Mouse (Mus musculus) limb, embryonic 10.5 days (tissue): ENCODE results near the gene Phpt1. TPM values are rescaled to one million over a fixed set of nuclear protein-coding genes. Genes with fewer than 3 reads are reported as not detected.

Source experiments
- DNase-seq: peaks from one replicate; pipeline ENCODE4 v3.0.0-alpha.2; 2017; ENCODE audit warnings: low spot score
- H3K27ac ChIP-seq: fragments of 300-500 bp; sonication (generic); 2 replicates; pipeline ENCODE4 v1.5.1; 2016; ENCODE audit warnings: mild to moderate bottlenecking
- H3K27me3 ChIP-seq: fragments of 300-500 bp; sonication (generic); 2 replicates; pipeline ENCODE4 v1.6.1; 2016; ENCODE audit warnings: low read depth, mild to moderate bottlenecking; ENCODE audit not compliant: poor library complexity, severe bottlenecking
- H3K36me3 ChIP-seq: fragments of 300-500 bp; sonication (generic); 2 replicates; pipeline ENCODE4 v1.6.1; 2016; ENCODE audit warnings: mild to moderate bottlenecking, moderate library complexity
- H3K4me1 ChIP-seq: fragments of 300-500 bp; sonication (generic); 2 replicates; pipeline ENCODE4 v1.6.1; 2016
- H3K4me3 ChIP-seq: fragments of 300-500 bp; sonication (generic); 2 replicates; pipeline ENCODE4 v1.5.1; 2016; ENCODE audit warnings: mild to moderate bottlenecking, moderate library complexity
- H3K9me3 ChIP-seq: fragments of 300-500 bp; sonication (generic); replicated peaks from 2 replicates; pipeline ENCODE4 v1.6.1; 2016; ENCODE audit warnings: mild to moderate bottlenecking
- WGBS: fragments of 180-500 bp; shearing (Covaris S2); methylation state at CpG from one replicate; pipeline ENCODE4 v1.1.7; 2016; 5-methylcytosine and 5-hydroxymethylcytosine counted together
- polyA plus RNA-seq: library from polyadenylated mRNA; unstranded; fragments of >200 nt; fragmentation: Nextera tagmentation; extraction: Ambion mirVana; gene quantifications from 2 replicates; pipeline ENCODE4 v1.2.1, GENCODE M21; 2016

The Phpt1 gene
- polyA plus RNA-seq, 1 experiment from 2014 or later, result 161 TPM

DNA sequence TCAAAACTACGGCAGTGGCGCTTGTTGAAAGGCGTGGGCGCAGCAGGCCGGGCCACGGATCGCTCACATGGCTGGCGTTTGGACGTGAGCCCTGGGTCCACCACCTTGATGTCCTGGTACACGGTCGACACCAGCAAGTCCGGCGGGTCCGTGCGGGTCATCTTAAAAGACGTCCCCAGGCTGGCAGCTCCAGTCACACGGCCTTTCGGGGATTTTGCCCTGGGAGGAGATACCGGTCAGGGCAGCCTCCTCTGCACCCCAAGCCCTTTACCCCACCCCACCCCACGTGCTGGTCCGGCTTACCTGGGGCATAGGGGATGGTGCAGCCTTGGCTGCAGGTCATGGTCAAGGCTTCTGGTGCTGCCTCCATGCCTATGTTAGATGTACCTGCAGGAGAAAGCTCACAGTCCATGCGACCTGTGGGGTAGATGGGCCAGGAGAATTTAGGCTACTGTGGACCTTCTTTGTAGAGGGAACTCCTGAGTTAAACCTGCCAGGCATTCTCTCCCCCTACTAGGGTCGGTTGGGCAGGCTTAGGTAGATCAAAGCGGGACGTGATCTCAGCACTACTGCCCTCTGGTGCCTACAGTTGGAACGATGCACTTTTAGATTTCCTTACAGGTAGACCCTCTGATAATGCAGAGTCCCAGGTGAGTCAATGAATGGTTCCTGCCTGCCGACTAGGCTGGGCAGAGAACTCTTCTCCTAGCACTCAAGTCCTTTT, 4.9 kb upstream of the Phpt1 start:
- WGBS, result 5% methylated on average over 27 of the region's 27 CpGs
- DNase-seq, result peak; percentile 64

DNA sequence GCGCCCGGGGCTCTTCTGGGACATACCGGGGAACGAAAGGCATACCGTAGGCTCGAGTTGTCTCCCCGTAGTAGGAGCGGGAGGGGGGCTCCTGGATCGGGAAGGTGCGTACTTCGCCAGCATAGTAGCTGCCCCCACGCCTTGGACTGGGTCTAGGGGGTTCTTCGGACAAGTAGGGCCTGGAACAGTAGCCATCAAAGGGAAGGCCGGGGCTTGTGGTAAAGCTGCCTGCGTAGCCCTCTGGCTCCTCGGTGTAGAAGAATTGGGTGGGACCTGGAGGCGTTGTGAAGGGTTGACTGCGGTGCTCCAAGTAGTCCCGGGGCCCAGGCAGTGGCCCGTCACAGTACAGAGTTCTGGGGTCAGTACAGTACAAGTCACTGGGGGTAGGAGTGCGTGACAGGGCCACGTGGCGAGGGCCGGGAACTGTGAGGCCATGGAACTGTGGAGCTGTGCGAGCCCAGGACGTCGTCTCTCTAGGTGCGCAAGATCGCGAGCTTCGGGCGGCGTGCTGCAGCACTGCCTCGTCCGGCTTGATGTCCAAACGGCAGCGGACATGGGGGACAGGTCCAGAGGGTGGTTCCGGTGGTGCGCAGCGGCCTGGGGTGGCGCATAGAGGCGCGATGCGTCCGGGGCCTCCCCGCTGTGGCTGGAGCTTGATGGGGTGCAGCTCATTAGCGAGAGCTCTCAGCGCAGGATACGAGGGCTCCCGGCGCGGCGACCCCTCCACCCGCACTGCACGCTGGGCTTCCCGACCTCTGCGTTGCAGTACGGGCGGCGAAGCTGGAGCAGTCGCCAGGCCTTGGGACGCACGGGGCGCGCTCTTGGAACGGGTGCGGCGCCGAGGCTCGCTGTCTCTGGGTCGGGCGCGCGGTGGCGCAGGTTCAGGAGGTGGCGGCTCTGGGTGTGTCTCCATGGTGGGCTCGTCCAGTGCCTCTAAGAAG, 4.0 kb upstream of the Phpt1 start:
- Histone ChIP-seq H3K27ac (peak overlapping the region; percentile 33; the same call in 1 of the 2 replicates), H3K4me1 (peaks cover 79% of the 10 kb centered on the region), H3K4me3 (peak overlapping the region; percentile 44), H3K9me3 (no peaks in the 10 kb centered on the region), H3K36me3 (peaks cover 17% of the 10 kb centered on the region), H3K27me3 (peaks cover 62% of the 10 kb centered on the region)
- WGBS, result 6% methylated on average over 77 of the region's 77 CpGs
- DNase-seq, result peak; percentile 68

More for the DNA sequence above, 4.9 kb upstream of the Phpt1 start:
- no peaks in the 10 kb centered on the region for H3K9me3 ChIP-seq
- H3K4me1 ChIP-seq, result peaks cover 76% of the 10 kb centered on the region
- H3K36me3 ChIP-seq, result peaks cover 25% of the 10 kb centered on the region
- no peak overlapping the region for H3K27ac ChIP-seq
- peak overlapping the region; percentile 44 for H3K4me3 ChIP-seq
- peaks cover 62% of the 10 kb centered on the region for H3K27me3 ChIP-seq

DNA sequence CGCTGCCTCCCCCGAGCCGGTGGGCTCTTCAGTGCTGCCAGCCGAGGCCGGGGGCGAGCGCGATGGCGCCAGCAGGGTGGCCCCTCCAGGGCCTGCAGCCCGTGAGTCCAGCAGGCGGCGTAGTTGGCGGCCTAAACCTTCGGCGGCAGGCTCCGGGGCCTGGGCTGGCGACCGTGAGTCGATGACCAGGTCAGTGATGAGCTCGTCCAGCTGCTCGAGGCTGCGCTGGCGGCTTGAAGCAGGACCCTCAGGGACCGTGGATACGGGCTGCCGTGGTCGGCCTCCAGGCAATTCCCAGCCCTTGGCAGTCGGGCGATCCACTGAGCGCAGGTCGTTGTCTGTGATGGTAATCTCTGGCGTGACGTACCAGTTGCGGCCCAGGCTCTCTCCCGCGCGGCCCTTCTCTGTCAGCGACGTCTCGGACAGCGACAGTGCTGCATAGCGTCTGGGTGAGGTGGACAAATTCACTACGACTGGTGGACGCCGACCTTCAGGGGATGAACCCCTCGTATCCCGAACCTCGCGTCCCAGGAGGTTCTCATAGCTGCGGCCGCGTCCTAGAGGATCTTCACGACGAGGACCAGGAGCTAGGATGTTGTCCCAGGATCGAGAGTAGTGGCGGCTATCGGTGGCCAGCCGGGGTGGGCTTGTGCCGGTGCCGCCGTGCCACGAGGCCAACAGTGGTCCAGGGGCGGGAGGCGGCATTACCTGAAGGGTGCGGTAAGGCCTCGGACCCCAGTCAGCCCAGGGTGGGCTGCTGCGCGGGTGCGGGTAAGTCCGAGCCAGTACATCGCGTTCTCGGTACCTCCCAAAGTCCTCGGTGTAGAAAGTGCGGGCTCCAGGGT, 3.1 kb upstream of the Phpt1 start:
- 5% methylated on average over 75 of the region's 75 CpGs for WGBS
- peak; percentile 71 for DNase-seq
- H3K27me3 ChIP-seq, result peaks cover 62% of the 10 kb centered on the region

DNA sequence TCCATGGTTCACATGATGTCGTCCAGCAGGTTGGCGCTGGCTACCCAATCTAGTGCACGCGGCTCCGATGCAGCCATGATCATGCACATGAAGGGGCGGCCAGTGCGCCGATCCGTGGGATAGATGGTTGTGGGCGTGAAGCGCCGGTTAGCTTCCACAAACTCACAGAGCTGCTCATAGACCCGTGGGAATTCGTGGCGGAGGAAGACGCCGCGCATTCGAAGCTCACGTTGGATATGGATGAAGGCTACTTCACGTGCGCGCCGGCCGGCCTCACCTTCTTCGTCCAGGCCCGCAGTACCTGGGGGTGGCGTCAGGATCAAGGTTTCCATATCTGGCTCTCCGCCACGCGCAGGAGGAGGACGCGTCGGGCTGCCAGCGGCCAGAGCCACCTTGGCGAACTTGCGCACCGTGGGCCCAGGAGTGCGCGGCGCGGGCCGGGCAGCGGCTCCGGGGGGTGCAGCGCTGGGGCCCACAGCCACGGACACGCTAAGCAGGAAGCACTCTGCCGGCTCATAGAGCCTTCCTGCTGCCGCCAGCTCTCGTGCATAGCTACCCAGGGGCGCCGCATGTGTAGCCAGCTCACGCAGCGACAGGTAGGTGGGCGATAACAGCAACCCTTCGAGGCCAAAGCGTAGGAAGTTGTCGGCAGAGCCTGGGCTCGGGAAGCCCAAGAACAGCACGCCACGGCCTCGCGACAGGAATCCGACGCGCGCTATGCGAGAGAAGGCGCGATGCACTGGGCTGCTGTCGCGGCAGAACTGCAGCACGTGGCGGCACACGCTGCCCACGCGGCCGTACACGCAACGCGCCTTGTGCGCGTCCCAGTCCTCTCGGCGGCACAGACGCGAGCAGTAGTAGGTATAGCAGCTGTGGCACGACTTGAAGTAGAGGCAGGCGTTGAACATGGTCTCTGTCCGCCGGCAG, 2.2 kb upstream of the Phpt1 start:
- Histone ChIP-seq H3K9me3 (no peaks in the 10 kb centered on the region), H3K27ac (peak overlapping the region; percentile 67), H3K4me1 (peaks cover 76% of the 10 kb centered on the region), H3K36me3 (peaks cover 11% of the 10 kb centered on the region), H3K27me3 (peaks cover 62% of the 10 kb centered on the region), H3K4me3 (peak overlapping the region; percentile 44)
- peak; percentile 45 for DNase-seq
- 15% methylated on average over 92 of the region's 92 CpGs for WGBS

More for the DNA sequence above, 3.1 kb upstream of the Phpt1 start:
- H3K9me3 ChIP-seq, result no peaks in the 10 kb centered on the region
- H3K4me1 ChIP-seq, result peaks cover 83% of the 10 kb centered on the region
- H3K36me3 ChIP-seq, result peaks cover 10% of the 10 kb centered on the region
- peak overlapping the region; percentile 44 for H3K4me3 ChIP-seq
- peak overlapping the region; percentile 67 for H3K27ac ChIP-seq

DNA sequence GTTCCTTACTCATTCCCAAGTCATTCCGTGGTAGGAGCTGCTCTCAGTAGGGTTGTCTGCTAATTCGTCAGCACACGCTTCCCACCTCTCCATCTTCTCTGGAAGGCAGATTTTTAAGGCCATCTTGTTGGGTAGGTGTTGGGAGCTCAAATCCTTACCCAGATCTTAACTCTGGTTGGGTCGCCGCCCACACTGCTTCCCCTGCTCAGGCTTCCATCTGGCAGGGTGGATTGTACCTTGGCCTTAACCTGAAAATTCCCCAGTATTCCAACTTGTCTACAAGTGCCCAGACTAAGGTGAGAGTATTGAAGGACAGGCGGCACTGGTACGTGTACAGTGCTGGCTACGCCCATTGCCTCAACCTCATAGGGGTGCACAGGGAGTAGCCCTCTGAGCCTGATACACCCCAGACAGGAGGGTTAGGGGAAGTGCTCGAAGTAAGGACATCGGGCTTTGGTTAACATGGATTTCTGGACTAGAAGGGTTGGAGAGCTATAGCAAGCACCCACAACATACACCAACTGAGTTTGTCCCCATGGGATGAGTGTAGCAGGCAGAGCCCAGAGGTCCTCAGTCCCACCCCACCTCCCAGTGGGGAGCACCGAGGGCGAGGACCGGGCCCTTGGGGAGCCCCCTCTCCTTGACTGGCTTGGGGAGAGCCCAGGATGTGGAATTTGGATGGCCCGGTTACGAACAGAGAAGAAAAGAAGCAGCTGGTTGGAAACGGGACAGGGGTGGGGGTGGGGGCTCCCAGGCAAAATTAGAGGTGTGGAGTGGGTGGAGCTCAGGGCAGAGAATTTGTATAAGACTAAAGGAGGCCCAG, 1.2 kb upstream of the Phpt1 start:
- H3K9me3 ChIP-seq, result no peaks in the 10 kb centered on the region
- H3K4me3 ChIP-seq, result peak overlapping the region; percentile 70; the same call in 1 of the 2 replicates
- H3K27me3 ChIP-seq, result peaks cover 59% of the 10 kb centered on the region
- H3K27ac ChIP-seq, result peak overlapping the region; percentile 93; the same call in 1 of the 2 replicates
- 72% methylated on average over 16 of the region's 16 CpGs for WGBS
- no peak for DNase-seq
- H3K36me3 ChIP-seq, result peaks cover 20% of the 10 kb centered on the region
- H3K4me1 ChIP-seq, result peaks cover 70% of the 10 kb centered on the region

DNA sequence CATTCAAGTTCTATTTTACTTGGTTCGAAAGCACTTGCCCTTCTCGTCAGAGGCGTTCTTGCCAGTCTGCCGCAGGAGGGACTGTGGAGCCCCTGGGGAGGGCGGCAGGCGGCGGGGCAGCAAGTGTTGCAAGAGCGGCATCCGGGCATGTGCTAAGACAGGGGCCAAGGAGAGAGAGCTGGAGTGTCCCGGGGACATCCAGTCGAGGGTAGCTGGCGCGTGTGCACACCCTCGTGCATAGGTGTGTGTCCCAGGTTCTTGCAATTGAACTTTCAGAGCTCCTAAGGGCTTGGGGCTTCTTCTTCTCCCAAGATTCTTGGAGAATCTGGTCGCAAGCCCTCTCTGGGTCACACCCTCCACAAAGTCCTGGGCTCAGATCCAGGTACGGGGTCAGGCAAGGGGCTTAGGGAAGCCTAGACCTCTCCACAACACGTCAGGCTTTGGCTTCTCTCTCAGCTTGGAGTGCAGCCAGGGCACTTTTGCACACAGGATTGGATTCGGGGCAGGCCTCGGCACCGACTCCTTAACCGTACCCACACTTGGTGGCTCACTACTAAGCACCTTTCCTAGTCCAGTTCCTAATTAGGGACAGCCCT, 506 bp upstream of the Phpt1 start:
- Histone ChIP-seq H3K27me3 (peaks cover 52% of the 10 kb centered on the region), H3K4me1 (peaks cover 65% of the 10 kb centered on the region), H3K27ac (peak overlapping the region; percentile 93), H3K4me3 (peak overlapping the region; percentile 70), H3K9me3 (no peaks in the 10 kb centered on the region), H3K36me3 (peaks cover 27% of the 10 kb centered on the region)
- 19% methylated on average over 21 of the region's 21 CpGs for WGBS
- DNase-seq, result peak; percentile 77

DNA sequence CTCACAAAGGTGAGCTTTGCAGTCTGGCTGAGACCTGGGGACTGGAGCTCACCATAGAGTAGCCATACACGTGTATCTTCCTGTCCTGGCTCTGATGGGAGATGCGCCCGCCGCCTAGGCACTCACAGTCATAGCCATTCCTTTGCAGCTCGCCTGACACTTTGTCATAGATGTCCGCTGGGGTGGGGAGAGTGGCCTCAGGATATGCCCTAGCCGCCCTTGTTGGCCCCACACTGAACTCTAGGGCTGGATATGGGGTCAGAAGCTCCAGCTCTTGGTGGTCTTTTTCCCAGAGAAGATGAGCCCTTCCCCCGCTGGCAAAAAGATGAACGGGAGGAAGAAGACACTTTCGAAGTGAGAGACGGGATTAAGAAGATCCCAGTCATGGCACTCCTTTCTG, 888 bp downstream of the Phpt1 start:
- Histone ChIP-seq H3K27me3 (peaks cover 38% of the 10 kb centered on the region), H3K9me3 (no peaks in the 10 kb centered on the region), H3K27ac (peak overlapping the region; percentile 93), H3K4me1 (peaks cover 55% of the 10 kb centered on the region), H3K4me3 (peak overlapping the region; percentile 70), H3K36me3 (peaks cover 41% of the 10 kb centered on the region)
- no peak for DNase-seq
- 15% methylated on average over 11 of the region's 11 CpGs for WGBS

DNA sequence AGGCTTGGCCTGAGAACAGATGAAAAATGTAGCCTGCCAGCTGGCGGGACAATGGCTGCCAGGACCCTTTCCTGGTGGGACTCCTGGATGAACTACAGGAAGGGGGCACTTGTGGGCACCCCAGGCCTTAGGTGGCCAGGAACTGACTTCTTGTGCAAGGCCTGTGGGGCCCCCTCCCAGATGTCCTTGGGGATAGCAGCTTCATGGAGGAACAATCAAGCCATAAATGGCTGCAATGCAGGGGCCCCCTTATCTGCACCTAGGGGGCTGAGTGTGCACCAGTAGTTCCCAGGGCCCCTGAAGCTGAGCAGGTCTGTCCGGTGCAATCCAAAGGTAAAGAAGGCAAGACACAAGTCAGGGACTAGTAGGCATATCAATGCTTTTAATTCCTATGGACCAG, 2.0 kb downstream of the Phpt1 start:
- H3K4me3 ChIP-seq, result peak overlapping the region; percentile 70; the same call in 1 of the 2 replicates
- H3K27ac ChIP-seq, result no peak overlapping the region
- no peaks in the 10 kb centered on the region for H3K9me3 ChIP-seq
- 84% methylated on average over 2 of the region's 2 CpGs for WGBS
- H3K36me3 ChIP-seq, result peaks cover 52% of the 10 kb centered on the region
- H3K4me1 ChIP-seq, result peaks cover 44% of the 10 kb centered on the region
- H3K27me3 ChIP-seq, result peaks cover 27% of the 10 kb centered on the region
- no peak for DNase-seq

DNA sequence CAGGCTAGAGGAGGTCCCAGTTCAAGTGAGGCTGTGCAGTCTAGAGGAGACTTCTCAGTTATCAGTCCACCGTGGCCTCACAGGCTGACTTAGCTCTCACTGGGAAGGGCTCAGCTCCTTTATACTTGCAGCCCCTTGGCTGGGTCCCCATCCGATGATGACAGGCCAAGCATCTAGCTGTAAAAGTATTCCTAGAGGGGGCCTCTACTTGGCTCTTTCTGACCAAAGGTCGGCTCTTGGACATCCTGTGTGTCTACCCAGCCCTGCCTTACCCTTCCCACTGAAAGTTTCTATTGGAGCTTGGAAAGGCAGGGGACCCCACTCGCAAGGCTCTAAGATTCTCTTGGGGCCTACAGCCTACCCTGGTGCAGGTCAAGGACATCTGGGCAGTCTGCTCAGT, 3.8 kb downstream of the Phpt1 start:
- Histone ChIP-seq H3K4me3 (no peak overlapping the region), H3K36me3 (peaks cover 70% of the 10 kb centered on the region)
- WGBS, result 91% methylated on average over 4 of the region's 4 CpGs

DNA sequence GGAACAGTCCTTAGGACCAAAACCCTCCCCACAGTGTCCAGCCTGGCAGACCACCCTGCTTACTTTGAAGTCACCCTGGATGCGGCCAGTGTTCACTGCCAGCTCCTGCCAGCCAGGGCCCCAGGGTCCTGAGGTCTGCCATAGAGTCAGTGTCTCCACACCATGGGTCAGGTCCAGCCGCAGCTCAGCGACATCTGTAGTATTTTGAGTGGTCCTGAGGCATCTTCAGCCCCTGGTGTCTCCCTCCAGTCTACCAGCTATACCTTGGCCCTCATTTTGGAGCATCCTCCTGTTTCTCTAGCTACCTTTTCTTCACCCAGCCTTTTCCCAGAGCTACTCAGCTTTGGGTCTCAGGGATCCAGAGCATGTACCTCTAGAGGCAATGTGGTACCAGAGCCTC, 5.7 kb downstream of the Phpt1 start:
- Histone ChIP-seq H3K4me3 (no peak overlapping the region), H3K4me1 (peaks cover 19% of the 10 kb centered on the region), H3K27me3 (no peaks in the 10 kb centered on the region), H3K27ac (no peak overlapping the region), H3K36me3 (peaks cover 89% of the 10 kb centered on the region), H3K9me3 (no peaks in the 10 kb centered on the region)
- 89% methylated on average over 3 of the region's 3 CpGs for WGBS
- no peak for DNase-seq

More for the DNA sequence above, 3.8 kb downstream of the Phpt1 start:
- no peak for DNase-seq
- H3K27ac ChIP-seq, result no peak overlapping the region
- no peaks in the 10 kb centered on the region for H3K9me3 ChIP-seq
- peaks cover 31% of the 10 kb centered on the region for H3K4me1 ChIP-seq
- H3K27me3 ChIP-seq, result peaks cover 9% of the 10 kb centered on the region
